Mouse (Mus musculus): Measurements from ENCODE around the gene Hcn4.

- TF ChIP-seq MAX (IDR thresholded peaks at IDR 0.05; ENCODE audit: low read depth): no peak
- no peak for TF ChIP-seq MYOD1 (IDR thresholded peaks at IDR 0.05; ENCODE audit: control insufficient read depth in 1 of 3, insufficient read length in 2 of 3, low read depth in 2 of 3)
- no peak for TF ChIP-seq POLR2A (IDR thresholded peaks at IDR 0.05; ENCODE audit: insufficient read length, low read depth)
- TF ChIP-seq USF1 (IDR thresholded peaks at IDR 0.05; ENCODE audit: low read depth): no peak
- TF ChIP-seq CEBPB (IDR thresholded peaks at IDR 0.05; ENCODE audit: insufficient read depth, poor library complexity, severe bottlenecking): no peak
- no peak for TF ChIP-seq REST (IDR thresholded peaks at IDR 0.05; ENCODE audit: insufficient read depth, insufficient read length)
- no peak for TF ChIP-seq POLR2AphosphoS2 (IDR thresholded peaks at IDR 0.05; ENCODE audit: insufficient read length, low read depth)
- no peak for TF ChIP-seq E2F4 (IDR thresholded peaks at IDR 0.05; ENCODE audit: insufficient read depth)
- no peak for TF ChIP-seq SRF (IDR thresholded peaks at IDR 0.05; ENCODE audit: control insufficient read depth, insufficient read length, low read depth)
These were observed 6.8 kb upstream of the Hcn4 start for GRCm38 (mm10) chr9:58816458-58816857.

Data from myocyte (in vitro differentiated cells).